Mouse (Mus musculus) E14TG2a.4 (cell line): ENCODE data around the gene Acp2.

Experiments used
- CTCF ChIP-seq: conservative IDR thresholded peaks from 2 replicates; pipeline ENCODE4 v1.5.1; 2014; ENCODE audit warnings: low read length
- NANOG ChIP-seq: IDR thresholded peaks from 2 replicates; pipeline ENCODE4 v1.6.1; 2014; ENCODE audit warnings: borderline replicate concordance, low read length, mixed read lengths
- POU5F1 ChIP-seq: IDR thresholded peaks from 2 replicates; pipeline ENCODE4 v1.6.1; 2014; ENCODE audit warnings: low read length, borderline replicate concordance

GRCm38 (mm10) chr2:91196577-91197001 is 6.1 kb upstream of the Acp2 start:
- no peak for TF ChIP-seq CTCF
- TF ChIP-seq POU5F1 = no peak
- TF ChIP-seq NANOG = no peak
